Mouse (Mus musculus) layer of hippocampus, postnatal 14 days (tissue): ENCODE data around the gene Chkb. TPM values are rescaled to one million over a fixed set of nuclear protein-coding genes. Genes with fewer than 3 reads are reported as not detected.

ENCODE experiments used
- DNase-seq, 2 experiments: peaks; one replicate each; pipeline ENCODE4 v3.0.0; 2021 to 2022; ENCODE audit warnings: low spot score in 2 of 2, mixed read lengths in 1 of 2
- total RNA-seq, 2 experiments: library from RNA; stranded (reverse); gene quantifications; 2 replicates each; pipeline ENCODE4 v1.2.3; 2021

The Chkb gene
- total RNA-seq, 2 experiments from 2014 or later, result 44.3 to 50.0 TPM

- no peak for DNase-seq
Measured at GRCm38 (mm10) chr15:89404831-89405623, 24.7 kb downstream of the Chkb start.

GRCm38 (mm10) chr15:89402471-89402870 is 27.2 kb downstream of the Chkb start:
- DNase-seq, result no peak

- no peak for DNase-seq
Measured at GRCm38 (mm10) chr15:89399716-89400115, 30.0 kb downstream of the Chkb start.

- DNase-seq, result no peak
Measured at GRCm38 (mm10) chr15:89398146-89398545, 31.6 kb downstream of the Chkb start.

GRCm38 (mm10) chr15:89396883-89397282 is 32.8 kb downstream of the Chkb start:
- DNase-seq, result no peak

- DNase-seq, result no peak
Measured at GRCm38 (mm10) chr15:89390081-89390480, 39.6 kb downstream of the Chkb start.

- DNase-seq, result no peak
Measured at GRCm38 (mm10) chr15:89387127-89387526, 42.6 kb downstream of the Chkb start.

- DNase-seq, result no peak
Measured at GRCm38 (mm10) chr15:89384617-89385016, 45.1 kb downstream of the Chkb start, which contains the start of gene Klhdc7b. Gene Klhdc7b, plus strand, starts transcription at chr15:89384917.

- DNase-seq, result no peak
Measured at GRCm38 (mm10) chr15:89379429-89379828, 50.3 kb downstream of the Chkb start.

- no peak for DNase-seq
Measured at GRCm38 (mm10) chr15:89378831-89379401, 50.8 kb downstream of the Chkb start, which contains the start of gene Odf3b. Gene Odf3b, minus strand, starts transcription at chr15:89379282.

- no peak for DNase-seq
Measured at GRCm38 (mm10) chr15:89377938-89378828, 51.5 kb downstream of the Chkb start.

GRCm38 (mm10) chr15:89377362-89377761 is 52.3 kb downstream of the Chkb start:
- no peak for DNase-seq

GRCm38 (mm10) chr15:89376957-89377356 is 52.8 kb downstream of the Chkb start, which contains the start of gene Tymp:
Gene Tymp, minus strand, starts transcription at chr15:89377039.
- no peak for DNase-seq

Other genes with a start within 250 kb of the Chkb start
- 10 to 100 TPM; 60.1 to 74.0 TPM for gene Plxnb2, start 249.1 kb downstream of the Chkb start, total RNA-seq
- gene Dennd6b, start 233.4 kb downstream of the Chkb start, total RNA-seq, result 10 to 100 TPM; 29.9 to 35.5 TPM
- gene Ppp6r2, start 218.4 kb downstream of the Chkb start, total RNA-seq, result 100 to 1,000 TPM; 157 to 167 TPM
- gene Sbf1, start 114.6 kb downstream of the Chkb start, total RNA-seq, result 100 to 1,000 TPM; 248 to 274 TPM
- gene Adm2, start 107.2 kb downstream of the Chkb start, total RNA-seq, result not detected
- gene Miox, start 95.5 kb downstream of the Chkb start, total RNA-seq, result not detected
- gene Lmf2, start 74.2 kb downstream of the Chkb start, total RNA-seq, result 10 to 100 TPM; 22.8 to 24.2 TPM
- 10 to 100 TPM; 75.5 to 79.0 TPM for gene Ncaph2, start 74.2 kb downstream of the Chkb start, total RNA-seq
- 10 to 100 TPM; 28.9 to 29.9 TPM for gene Sco2, start 56.1 kb downstream of the Chkb start, total RNA-seq
- 1 to 10 TPM; 1.3 to 1.6 TPM for gene Tymp, start 52.9 kb downstream of the Chkb start, total RNA-seq
- gene Odf3b, start 50.6 kb downstream of the Chkb start, total RNA-seq, result 1 to 10 TPM; 2.7 to 5.3 TPM
- under 1 TPM in 1 of 2 experiments, not detected in 1; 0.14 TPM for gene Klhdc7b, start 45.0 kb downstream of the Chkb start, total RNA-seq
- not detected for gene Syce3, start 19.4 kb downstream of the Chkb start, total RNA-seq
- 1 to 10 TPM; 2.1 to 3.1 TPM for gene Cpt1b, start 4.0 kb downstream of the Chkb start, total RNA-seq
- 1 to 10 TPM; 2.7 to 2.9 TPM for gene C730034F03Rik, start 319 bp downstream of the Chkb start, total RNA-seq
- gene Gm44502, start 212 bp downstream of the Chkb start, total RNA-seq, result not detected
- 100 to 1,000 TPM; 195 to 198 TPM for gene Mapk8ip2, start 24.0 kb upstream of the Chkb start, total RNA-seq
- 10 to 100 TPM; 29.1 to 31.5 TPM for gene Arsa, start 47.5 kb upstream of the Chkb start, total RNA-seq
- gene Shank3, start 69.7 kb upstream of the Chkb start, total RNA-seq, result 100 to 1,000 TPM; 271 to 274 TPM
- 1 to 10 TPM in 1 of 2 experiments, under 1 TPM in 1; 0.65 to 2.4 TPM for gene Acr, start 138.4 kb upstream of the Chkb start, total RNA-seq
- 10 to 100 TPM; 30.8 to 32.7 TPM for gene Rabl2, start 162.0 kb upstream of the Chkb start, total RNA-seq